Mouse (Mus musculus): Measurements from ENCODE around the gene Fam189a1. TPM values are rescaled to one million over a fixed set of nuclear protein-coding genes. Genes with fewer than 3 reads are reported as not detected.

Fam189a1 gene
- polyA plus RNA-seq, 1 experiment = 17.1 TPM

GRCm38 (mm10) chr7:64871987-64872742 lies 284.2 kb downstream of the Fam189a1 start:
- WGBS = 1% methylated on average over 33 of the region's 33 CpGs
- TF ChIP-seq POLR2A (IDR thresholded peaks at IDR 0.05; ENCODE audit: borderline replicate concordance, insufficient read depth, low read length) (no peak), CTCF (IDR thresholded peaks at IDR 0.05; ENCODE audit: borderline replicate concordance, insufficient read depth, low read depth, low read length) (no peak)
- Histone ChIP-seq H3K27me3 (ENCODE audit: control insufficient read depth, insufficient read depth, low read length) (no peaks in the 10 kb centered on the region), H3K27ac (ENCODE audit: insufficient read depth, low read length) (peak overlapping the region; percentile 79), H3K4me1 (ENCODE audit: control insufficient read depth, insufficient read depth, low read length) (peaks cover 9% of the 10 kb centered on the region), H3K4me3 (replicated peaks; ENCODE audit: insufficient read depth, low read depth, low read length) (peak overlapping the region; percentile 69)
- DNase-seq = no peak

GRCm38 (mm10) chr7:64869549-64870065 lies 286.8 kb downstream of the Fam189a1 start:
- no peak overlapping the region for H3K4me3 ChIP-seq (replicated peaks; ENCODE audit: insufficient read depth, low read depth, low read length)
- peaks cover 9% of the 10 kb centered on the region for H3K4me1 ChIP-seq (ENCODE audit: control insufficient read depth, insufficient read depth, low read length)
- TF ChIP-seq POLR2A (IDR thresholded peaks at IDR 0.05; ENCODE audit: borderline replicate concordance, insufficient read depth, low read length) = no peak
- TF ChIP-seq CTCF (IDR thresholded peaks at IDR 0.05; ENCODE audit: borderline replicate concordance, insufficient read depth, low read depth, low read length) = no peak
- DNase-seq = peak in 1 of 2 experiments; percentile 18
- 44% methylated on average over 6 of the region's 6 CpGs for WGBS
- no peaks in the 10 kb centered on the region for H3K27me3 ChIP-seq (ENCODE audit: control insufficient read depth, insufficient read depth, low read length)
- H3K27ac ChIP-seq (ENCODE audit: insufficient read depth, low read length) = no peak overlapping the region

GRCm38 (mm10) chr7:64863538-64863937 lies 292.8 kb downstream of the Fam189a1 start:
- Histone ChIP-seq H3K27ac (ENCODE audit: insufficient read depth, low read length) (no peak overlapping the region), H3K27me3 (ENCODE audit: control insufficient read depth, insufficient read depth, low read length) (no peaks in the 10 kb centered on the region), H3K4me3 (replicated peaks; ENCODE audit: insufficient read depth, low read depth, low read length) (no peak overlapping the region), H3K4me1 (ENCODE audit: control insufficient read depth, insufficient read depth, low read length) (no peaks in the 10 kb centered on the region)
- no peak for TF ChIP-seq CTCF (IDR thresholded peaks at IDR 0.05; ENCODE audit: borderline replicate concordance, insufficient read depth, low read depth, low read length)
- TF ChIP-seq POLR2A (IDR thresholded peaks at IDR 0.05; ENCODE audit: borderline replicate concordance, insufficient read depth, low read length) = no peak
- WGBS = 37% methylated on average over 3 of the region's 3 CpGs
- no peak for DNase-seq

GRCm38 (mm10) chr7:64862978-64863377 lies 293.4 kb downstream of the Fam189a1 start:
- no peak overlapping the region for H3K4me3 ChIP-seq (replicated peaks; ENCODE audit: insufficient read depth, low read depth, low read length)
- H3K4me1 ChIP-seq (ENCODE audit: control insufficient read depth, insufficient read depth, low read length) = no peaks in the 10 kb centered on the region
- TF ChIP-seq POLR2A (IDR thresholded peaks at IDR 0.05; ENCODE audit: borderline replicate concordance, insufficient read depth, low read length) (no peak), CTCF (IDR thresholded peaks at IDR 0.05; ENCODE audit: borderline replicate concordance, insufficient read depth, low read depth, low read length) (no peak)
- 32% methylated on average over 3 of the region's 3 CpGs for WGBS
- no peak overlapping the region for H3K27ac ChIP-seq (ENCODE audit: insufficient read depth, low read length)
- no peak for DNase-seq
- no peaks in the 10 kb centered on the region for H3K27me3 ChIP-seq (ENCODE audit: control insufficient read depth, insufficient read depth, low read length)

GRCm38 (mm10) chr7:64856526-64857082 lies 299.8 kb downstream of the Fam189a1 start:
- no peak for TF ChIP-seq POLR2A (IDR thresholded peaks at IDR 0.05; ENCODE audit: borderline replicate concordance, insufficient read depth, low read length)
- no peak for TF ChIP-seq CTCF (IDR thresholded peaks at IDR 0.05; ENCODE audit: borderline replicate concordance, insufficient read depth, low read depth, low read length)
- Histone ChIP-seq H3K4me1 (ENCODE audit: control insufficient read depth, insufficient read depth, low read length) (peaks cover 3% of the 10 kb centered on the region), H3K27me3 (ENCODE audit: control insufficient read depth, insufficient read depth, low read length) (no peaks in the 10 kb centered on the region), H3K4me3 (replicated peaks; ENCODE audit: insufficient read depth, low read depth, low read length) (peak overlapping the region; percentile 52), H3K27ac (ENCODE audit: insufficient read depth, low read length) (no peak overlapping the region)
- 16% methylated on average over 12 of the region's 12 CpGs for WGBS
- DNase-seq = peak in 1 of 2 experiments; percentile 31

GRCm38 (mm10) chr7:64855976-64856375 lies 300.4 kb downstream of the Fam189a1 start:
- Histone ChIP-seq H3K4me1 (ENCODE audit: control insufficient read depth, insufficient read depth, low read length) (peaks cover 3% of the 10 kb centered on the region), H3K27ac (ENCODE audit: insufficient read depth, low read length) (no peak overlapping the region), H3K4me3 (replicated peaks; ENCODE audit: insufficient read depth, low read depth, low read length) (peak overlapping the region; percentile 52), H3K27me3 (ENCODE audit: control insufficient read depth, insufficient read depth, low read length) (no peaks in the 10 kb centered on the region)
- 7% methylated on average over 15 of the region's 15 CpGs for WGBS
- TF ChIP-seq POLR2A (IDR thresholded peaks at IDR 0.05; ENCODE audit: borderline replicate concordance, insufficient read depth, low read length) (no peak), CTCF (IDR thresholded peaks at IDR 0.05; ENCODE audit: borderline replicate concordance, insufficient read depth, low read depth, low read length) (no peak)
- DNase-seq = peak; percentile 54 to 58

- DNase-seq = no peak
- H3K27me3 ChIP-seq (ENCODE audit: control insufficient read depth, insufficient read depth, low read length) = no peaks in the 10 kb centered on the region
- TF ChIP-seq POLR2A (IDR thresholded peaks at IDR 0.05; ENCODE audit: borderline replicate concordance, insufficient read depth, low read length) (no peak), CTCF (IDR thresholded peaks at IDR 0.05; ENCODE audit: borderline replicate concordance, insufficient read depth, low read depth, low read length) (no peak)
- no peak overlapping the region for H3K27ac ChIP-seq (ENCODE audit: insufficient read depth, low read length)
- H3K4me1 ChIP-seq (ENCODE audit: control insufficient read depth, insufficient read depth, low read length) = peaks cover 3% of the 10 kb centered on the region
- H3K4me3 ChIP-seq (replicated peaks; ENCODE audit: insufficient read depth, low read depth, low read length) = no peak overlapping the region
- WGBS = 69% methylated on average over 5 of the region's 10 CpGs
Measured at GRCm38 (mm10) chr7:64855389-64855927, 300.9 kb downstream of the Fam189a1 start.
